Mouse (Mus musculus): ENCODE measurements around the gene Adgrg3. TPM values are rescaled to one million over a fixed set of nuclear protein-coding genes. Genes with fewer than 3 reads are reported as not detected.

Gene Adgrg3
- 9.9 and 12.7 TPM in 2 replicates for polyA plus RNA-seq (2012; rRNA removed)

GRCm38 (mm10) chr8:95017451-95017850 lies at the start of gene Adgrg3:
Gene Adgrg3 (plus strand): TSS chr8:95017692.
- no peak for DNase-seq
- H3K4me1 ChIP-seq (ENCODE audit: control insufficient read depth, insufficient read depth, low read length) = no peaks in the 10 kb centered on the region
- H3K4me3 ChIP-seq (ENCODE audit: insufficient read depth, low read depth, low read length) = no peak within 1 kb of the TSS
- H3K36me3 ChIP-seq (ENCODE audit: control insufficient read depth, insufficient read depth, low read length) = no peaks in the 10 kb centered on the region; the same call in 1 of the 2 replicates
- TF ChIP-seq CTCF (conservative IDR thresholded peaks at IDR 0.05; ENCODE audit: insufficient read depth, insufficient read length, low read depth, low read length) (no peak), POLR2A (IDR thresholded peaks at IDR 0.05; ENCODE audit: low read depth, low read length) (no peak)
- WGBS = 66% methylated on average over 11 of the region's 11 CpGs
- no peaks in the 10 kb centered on the region for H3K27me3 ChIP-seq (replicated peaks; ENCODE audit: control insufficient read depth, insufficient read depth, low read length)
- no peak within 1 kb of the TSS for H3K27ac ChIP-seq (ENCODE audit: insufficient read depth, low read depth, low read length)

GRCm38 (mm10) chr8:94973270-94973669 lies 44.2 kb upstream of the Adgrg3 start:
- 67% methylated on average over 9 of the region's 9 CpGs for WGBS
- H3K36me3 ChIP-seq (ENCODE audit: control insufficient read depth, insufficient read depth, low read length) = no peaks in the 10 kb centered on the region
- DNase-seq = no peak
- H3K4me3 ChIP-seq (ENCODE audit: insufficient read depth, low read depth, low read length) = no peak overlapping the region
- peak overlapping the region; percentile 0; the same call in 1 of the 2 replicates for H3K27ac ChIP-seq (ENCODE audit: insufficient read depth, low read depth, low read length)
- H3K4me1 ChIP-seq (ENCODE audit: control insufficient read depth, insufficient read depth, low read length) = peaks cover 30% of the 10 kb centered on the region
- TF ChIP-seq POLR2A (IDR thresholded peaks at IDR 0.05; ENCODE audit: low read depth, low read length) (no peak), CTCF (conservative IDR thresholded peaks at IDR 0.05; ENCODE audit: insufficient read depth, insufficient read length, low read depth, low read length) (no peak)
- H3K27me3 ChIP-seq (replicated peaks; ENCODE audit: control insufficient read depth, insufficient read depth, low read length) = no peaks in the 10 kb centered on the region

- peak; percentile 81 for DNase-seq
- Histone ChIP-seq H3K27ac (ENCODE audit: insufficient read depth, low read depth, low read length) (peak overlapping the region; percentile 86), H3K27me3 (replicated peaks; ENCODE audit: control insufficient read depth, insufficient read depth, low read length) (no peaks in the 10 kb centered on the region), H3K4me1 (ENCODE audit: control insufficient read depth, insufficient read depth, low read length) (peaks cover 30% of the 10 kb centered on the region), H3K4me3 (ENCODE audit: insufficient read depth, low read depth, low read length) (no peak overlapping the region), H3K36me3 (ENCODE audit: control insufficient read depth, insufficient read depth, low read length) (no peaks in the 10 kb centered on the region)
- TF ChIP-seq CTCF (conservative IDR thresholded peaks at IDR 0.05; ENCODE audit: insufficient read depth, insufficient read length, low read depth, low read length) = no peak
- no peak for TF ChIP-seq POLR2A (IDR thresholded peaks at IDR 0.05; ENCODE audit: low read depth, low read length)
- 51% methylated on average over 9 of the region's 9 CpGs for WGBS
Observed at GRCm38 (mm10) chr8:94973786-94974185, 43.7 kb upstream of the Adgrg3 start.

- Histone ChIP-seq H3K36me3 (ENCODE audit: control insufficient read depth, insufficient read depth, low read length) (no peaks in the 10 kb centered on the region), H3K4me1 (ENCODE audit: control insufficient read depth, insufficient read depth, low read length) (peaks cover 31% of the 10 kb centered on the region), H3K27me3 (replicated peaks; ENCODE audit: control insufficient read depth, insufficient read depth, low read length) (no peaks in the 10 kb centered on the region), H3K27ac (ENCODE audit: insufficient read depth, low read depth, low read length) (peak within 1 kb of the TSS; percentile 95), H3K4me3 (ENCODE audit: insufficient read depth, low read depth, low read length) (no peak within 1 kb of the TSS)
- WGBS = 34% methylated on average over 7 of the region's 7 CpGs
- TF ChIP-seq POLR2A (IDR thresholded peaks at IDR 0.05; ENCODE audit: low read depth, low read length) (no peak), CTCF (conservative IDR thresholded peaks at IDR 0.05; ENCODE audit: insufficient read depth, insufficient read length, low read depth, low read length) (no peak)
- DNase-seq = peak; percentile 90
Observed at GRCm38 (mm10) chr8:94974467-94975165, 42.9 kb upstream of the Adgrg3 start, which contains the start of gene Adgrg1. Gene Adgrg1 (plus strand): TSS chr8:94974751.

- peak; percentile 96 for DNase-seq
- peak overlapping the region; percentile 79 for H3K4me3 ChIP-seq (ENCODE audit: insufficient read depth, low read depth, low read length)
- H3K27me3 ChIP-seq (replicated peaks; ENCODE audit: control insufficient read depth, insufficient read depth, low read length) = no peaks in the 10 kb centered on the region
- TF ChIP-seq POLR2A (IDR thresholded peaks at IDR 0.05; ENCODE audit: low read depth, low read length) (peak; percentile 98), CTCF (conservative IDR thresholded peaks at IDR 0.05; ENCODE audit: insufficient read depth, insufficient read length, low read depth, low read length) (no peak)
- H3K36me3 ChIP-seq (ENCODE audit: control insufficient read depth, insufficient read depth, low read length) = no peaks in the 10 kb centered on the region
- H3K4me1 ChIP-seq (ENCODE audit: control insufficient read depth, insufficient read depth, low read length) = peaks cover 50% of the 10 kb centered on the region
- H3K27ac ChIP-seq (ENCODE audit: insufficient read depth, low read depth, low read length) = peak overlapping the region; percentile 100
- WGBS = 11% methylated on average over 17 of the region's 17 CpGs
Observed at GRCm38 (mm10) chr8:94976651-94977417, 40.7 kb upstream of the Adgrg3 start.

GRCm38 (mm10) chr8:94978131-94978530 lies 39.4 kb upstream of the Adgrg3 start:
- no peaks in the 10 kb centered on the region for H3K36me3 ChIP-seq (ENCODE audit: control insufficient read depth, insufficient read depth, low read length)
- TF ChIP-seq CTCF (conservative IDR thresholded peaks at IDR 0.05; ENCODE audit: insufficient read depth, insufficient read length, low read depth, low read length) (no peak), POLR2A (IDR thresholded peaks at IDR 0.05; ENCODE audit: low read depth, low read length) (no peak)
- 53% methylated on average over 9 of the region's 9 CpGs for WGBS
- peak overlapping the region; percentile 79 for H3K4me3 ChIP-seq (ENCODE audit: insufficient read depth, low read depth, low read length)
- peak overlapping the region; percentile 100 for H3K27ac ChIP-seq (ENCODE audit: insufficient read depth, low read depth, low read length)
- no peak for DNase-seq
- peaks cover 56% of the 10 kb centered on the region for H3K4me1 ChIP-seq (ENCODE audit: control insufficient read depth, insufficient read depth, low read length)
- H3K27me3 ChIP-seq (replicated peaks; ENCODE audit: control insufficient read depth, insufficient read depth, low read length) = no peaks in the 10 kb centered on the region

Measured in kidney, adult 2 months (tissue).